Mouse (Mus musculus): ENCODE data around the gene Iqgap3.

DNA sequence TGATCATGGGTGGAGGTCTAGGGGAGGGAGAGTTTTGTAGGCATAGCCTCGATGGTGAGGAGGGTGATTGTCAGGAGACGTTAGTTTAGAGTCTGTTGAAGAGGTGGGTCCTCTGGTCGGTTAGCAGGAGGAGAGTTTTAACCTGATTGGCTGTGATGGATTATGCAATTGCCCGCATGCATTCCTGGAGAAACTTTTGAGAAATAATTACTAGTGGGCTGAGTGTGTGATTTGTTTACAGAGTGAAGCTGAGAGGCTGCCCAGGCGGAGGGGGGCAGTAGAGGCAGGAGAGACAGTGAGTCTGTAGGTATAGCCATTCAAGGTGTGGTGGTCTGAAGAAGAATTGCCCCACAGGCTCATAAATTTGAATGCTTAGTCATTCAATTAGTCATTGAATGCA, 48.3 kb upstream of the Iqgap3 start:
- no peak for TF ChIP-seq CTCF (conservative IDR thresholded peaks at IDR 0.05; ENCODE audit: insufficient read depth, insufficient read length, low read depth, low read length)
- no peak for TF ChIP-seq POLR2A (IDR thresholded peaks at IDR 0.05; ENCODE audit: low read depth, low read length)
